ENCODE assay signal across 29 mouse cellular contexts in the genomic region with DNA sequence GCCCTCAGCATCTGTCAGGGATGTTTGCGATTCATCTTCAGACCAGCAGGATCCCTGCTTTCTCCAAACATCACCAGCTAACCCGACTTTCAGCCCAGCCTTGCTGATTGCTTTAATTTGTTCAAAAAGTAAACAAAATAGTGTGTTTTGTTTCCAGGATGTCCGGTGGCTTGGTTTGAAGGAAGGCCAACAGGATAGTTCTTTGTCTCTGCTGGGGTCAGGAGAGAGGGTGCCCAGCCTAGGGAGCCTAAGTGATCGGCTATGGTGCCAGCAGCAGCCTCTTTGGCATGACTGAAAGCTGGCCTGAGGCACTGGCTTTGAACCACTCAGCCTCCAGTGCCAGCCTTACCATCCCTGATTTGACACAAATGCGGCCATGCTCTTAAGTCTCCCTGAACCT. TPM values are rescaled to one million over a fixed set of nuclear protein-coding genes. Genes with fewer than 3 reads are reported as not detected.
DNase-seq lines count a peak whose midpoint lies in the region; ATAC-seq lines count a peak whose summit lies in the region.
"Had no signal": no experiment of that assay in that cellular context is flagged by ENCODE, and none has a peak within 500 bp of the region (broad histone marks: within the 10 kb centered on the region; RNA-seq: fewer than 3 reads in every experiment).

No protein-coding gene starts in this region.

- no peak overlapping the region for H3K4me3 ChIP-seq in intestine, embryonic 16.5 days (ENCODE audit: low read length)
- H3K4me3 ChIP-seq in stomach, embryonic 15.5 days (replicated peaks), result no peak overlapping the region
- H3K4me3 ChIP-seq in forebrain, embryonic 13.5 days, result no peak overlapping the region
- H3K4me3 ChIP-seq: embryonic facial prominence, embryonic 12.5 days; forebrain, embryonic 10.5 days; heart, embryonic 10.5 days; heart, embryonic 15.5 days; hindbrain, embryonic 12.5 days; kidney, embryonic 15.5 days; limb, embryonic 10.5 days; limb, embryonic 15.5 days; liver, embryonic 13.5 days had no signal

- DNase-seq in left cerebral cortex, postnatal 4 days, result peak; percentile 30
- no peak for DNase-seq in left cerebral cortex, postnatal 25 days (ENCODE audit: low spot score in 2 of 2)
- peak; percentile 31 for DNase-seq in lung, postnatal 14 days
- no peak for DNase-seq in right cerebral cortex, adult 18-20 months
- no peak for DNase-seq in layer of hippocampus, postnatal 10 days (ENCODE audit: low spot score in 2 of 2)
- DNase-seq: adrenal gland, adult 8-10 months; cerebellum, adult 8-10 months; embryo, embryonic 11 days; gastrocnemius, postnatal 14 days; heart, postnatal 36 days; kidney, adult 18-20 months; kidney, postnatal 25 days; liver, embryonic 13.5 days; right cerebral cortex, postnatal 14 days had no signal

- H3K4me2 ChIP-seq in intestine, embryonic 16.5 days (ENCODE audit: low read depth, low read length), result no peak overlapping the region
- H3K4me2 ChIP-seq in stomach, embryonic 15.5 days, result no peak overlapping the region
- no peak overlapping the region for H3K4me2 ChIP-seq in forebrain, embryonic 13.5 days
- H3K4me2 ChIP-seq: embryonic facial prominence, embryonic 12.5 days; heart, embryonic 15.5 days; hindbrain, embryonic 12.5 days; kidney, embryonic 15.5 days; limb, embryonic 15.5 days; liver, embryonic 13.5 days; midbrain, embryonic 11.5 days had no signal

- peak overlapping the region; percentile 56 for H3K27ac ChIP-seq in intestine, embryonic 16.5 days (ENCODE audit: low read length)
- 0 out of 2 replicates have a peak overlapping the region, but pooled peaks have one; percentile 19 for H3K27ac ChIP-seq in stomach, embryonic 15.5 days
- no peak overlapping the region for H3K27ac ChIP-seq in forebrain, embryonic 13.5 days
- H3K27ac ChIP-seq: embryonic facial prominence, embryonic 12.5 days; forebrain, embryonic 10.5 days; heart, embryonic 10.5 days; heart, embryonic 15.5 days; hindbrain, embryonic 12.5 days; hindbrain, postnatal 0 days; kidney, embryonic 15.5 days; limb, embryonic 10.5 days; limb, embryonic 15.5 days; liver, embryonic 13.5 days had no signal

- no peaks in the 10 kb centered on the region for H3K27me3 ChIP-seq in intestine, embryonic 16.5 days (replicated peaks; ENCODE audit: control insufficient read depth, insufficient read depth, low read length)
- no peaks in the 10 kb centered on the region for H3K27me3 ChIP-seq in stomach, embryonic 15.5 days (replicated peaks)
- no peaks in the 10 kb centered on the region for H3K27me3 ChIP-seq in forebrain, embryonic 13.5 days
- H3K27me3 ChIP-seq: embryonic facial prominence, embryonic 12.5 days; heart, embryonic 15.5 days; hindbrain, embryonic 12.5 days; kidney, embryonic 15.5 days; limb, embryonic 15.5 days; liver, embryonic 13.5 days had no signal

- 44% methylated on average over 5 of the region's 5 CpGs for WGBS in intestine, embryonic 16.5 days
- WGBS in stomach, embryonic 15.5 days, result 44% methylated on average over 5 of the region's 5 CpGs
- 82% methylated on average over 5 of the region's 5 CpGs for WGBS in forebrain, embryonic 13.5 days

- ATAC-seq in intestine, embryonic 16.5 days, result no peak
- ATAC-seq in stomach, embryonic 15.5 days (ENCODE audit: insufficient read depth, low FRiP score, low read depth), result no peak
- no peak for ATAC-seq in forebrain, embryonic 13.5 days
- ATAC-seq: hindbrain, postnatal 0 days had no signal

- H3K9me3 ChIP-seq in intestine, embryonic 16.5 days (ENCODE audit: control insufficient read depth, low read length), result no peaks in the 10 kb centered on the region
- no peaks in the 10 kb centered on the region for H3K9me3 ChIP-seq in stomach, embryonic 15.5 days
- no peaks in the 10 kb centered on the region for H3K9me3 ChIP-seq in forebrain, embryonic 13.5 days (replicated peaks)
- H3K9me3 ChIP-seq: embryonic facial prominence, embryonic 12.5 days; forebrain, embryonic 10.5 days; G1E; heart, embryonic 10.5 days; heart, embryonic 15.5 days; hindbrain, embryonic 12.5 days; kidney, embryonic 15.5 days; limb, embryonic 10.5 days; limb, embryonic 15.5 days; liver, embryonic 13.5 days had no signal

- H3K36me3 ChIP-seq in intestine, embryonic 16.5 days (ENCODE audit: control insufficient read depth, insufficient read depth, low read length), result no peaks in the 10 kb centered on the region
- H3K36me3 ChIP-seq in stomach, embryonic 15.5 days, result no peaks in the 10 kb centered on the region
- H3K36me3 ChIP-seq in forebrain, embryonic 13.5 days (ENCODE audit: poor library complexity, severe bottlenecking), result no peaks in the 10 kb centered on the region
- H3K36me3 ChIP-seq: embryonic facial prominence, embryonic 12.5 days; forebrain, embryonic 10.5 days; G1E; heart, embryonic 10.5 days; heart, embryonic 15.5 days; hindbrain, embryonic 12.5 days; kidney, embryonic 15.5 days; limb, embryonic 10.5 days; limb, embryonic 15.5 days; liver, embryonic 13.5 days had no signal

- intact Hi-C loops in left cerebral cortex, postnatal 4 days (cut with DNase I), result no loop called here
- intact Hi-C loops in left cerebral cortex, postnatal 25 days (cut with DNase I), result no loop called here

- peaks cover 17% of the 10 kb centered on the region; the same call in 1 of the 2 replicates for H3K4me1 ChIP-seq in intestine, embryonic 16.5 days (ENCODE audit: control insufficient read depth, insufficient read depth, low read length)
- peaks cover 16% of the 10 kb centered on the region for H3K4me1 ChIP-seq in stomach, embryonic 15.5 days
- H3K4me1 ChIP-seq in forebrain, embryonic 13.5 days, result peaks cover 9% of the 10 kb centered on the region; the same call in 1 of the 2 replicates
- H3K4me1 ChIP-seq: forebrain, embryonic 10.5 days; hindbrain, embryonic 12.5 days had no signal

- no peak overlapping the region for H3K9ac ChIP-seq in intestine, embryonic 16.5 days (ENCODE audit: low read depth, low read length)
- no peak overlapping the region for H3K9ac ChIP-seq in stomach, embryonic 15.5 days
- no peak overlapping the region for H3K9ac ChIP-seq in forebrain, embryonic 13.5 days
- H3K9ac ChIP-seq: embryonic facial prominence, embryonic 12.5 days; heart, embryonic 15.5 days; hindbrain, embryonic 12.5 days; kidney, embryonic 15.5 days; limb, embryonic 15.5 days; liver, embryonic 13.5 days had no signal

RNA-seq across cellular contexts. Expression of gene Col5a1, which starts 11.0 kb away (rescaled TPM):
- 10 to 100 TPM; 11.1 to 12.4 TPM for total RNA-seq in left cerebral cortex, postnatal 4 days (2021)
- total RNA-seq in left cerebral cortex, postnatal 25 days (2021), result 1 to 10 TPM; 6.9 to 7.0 TPM
- 78.1 and 80.5 TPM in 2 replicates for polyA plus RNA-seq in intestine, embryonic 16.5 days (2015; fragmentation: Nextera tagmentation; extraction: Ambion mirVana)
- polyA plus RNA-seq in stomach, embryonic 15.5 days (2015; fragmentation: Nextera tagmentation; extraction: Ambion mirVana), result 130 and 136 TPM in 2 replicates
- 6.1 and 6.5 TPM in 2 replicates for polyA plus RNA-seq in forebrain, embryonic 13.5 days (2015; fragmentation: Nextera tagmentation; extraction: Ambion mirVana)
- total RNA-seq in layer of hippocampus, postnatal 10 days (2021), result 10 to 100 TPM in 1 of 2 experiments, 1 to 10 TPM in 1; 9.9 to 10.8 TPM
- total RNA-seq: granulocyte monocyte progenitor cell, adult 5-6 weeks had no signal

Comparison
In these comparisons a context has a peak if more than half of its experiments do, and no peak if none do; other contexts are left out.
1. DNase-seq: peak in left cerebral cortex, postnatal 4 days (single experiment) and lung, postnatal 14 days (single experiment); none in left cerebral cortex, postnatal 25 days (0 of 2), right cerebral cortex, adult 18-20 months (single experiment) and layer of hippocampus, postnatal 10 days (0 of 2).